Mouse (Mus musculus): ENCODE measurements around the gene Capn8. TPM values are rescaled to one million over a fixed set of nuclear protein-coding genes. Genes with fewer than 3 reads are reported as not detected.

The Capn8 gene
- polyA plus RNA-seq, 1 experiment from 2014 or later, result 0.08 TPM

DNA sequence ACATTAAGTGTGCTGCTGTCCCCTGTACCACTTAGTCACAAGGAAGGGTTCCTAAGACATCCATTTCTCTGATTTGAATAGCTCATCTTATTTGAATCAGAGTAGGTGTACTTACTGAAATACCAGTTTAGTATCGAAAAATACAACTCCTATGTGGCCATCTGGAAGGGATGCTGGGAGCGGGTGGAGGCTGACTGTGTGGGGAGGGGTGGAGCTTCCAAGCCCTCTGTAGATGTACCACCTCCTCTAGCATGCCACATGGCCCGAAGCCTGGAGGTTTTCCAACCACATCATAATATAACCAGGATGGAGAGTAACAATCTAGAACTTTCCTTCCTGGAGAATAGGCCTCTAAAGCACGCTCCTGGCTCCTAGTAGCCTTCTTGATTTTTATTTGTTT is 6.5 kb upstream of the Capn8 start:
- ATAC-seq (ENCODE audit: insufficient number of reproducible peaks, insufficient read depth, low FRiP score, low TSS enrichment), result no peak
- no peaks in the 10 kb centered on the region for H3K27me3 ChIP-seq
- 72% methylated on average over 4 of the region's 4 CpGs for WGBS
- no peak overlapping the region for H3K27ac ChIP-seq
- H3K9ac ChIP-seq, result no peak overlapping the region
- H3K9me3 ChIP-seq, result no peaks in the 10 kb centered on the region
- H3K4me2 ChIP-seq (replicated peaks), result no peak overlapping the region
- no peak overlapping the region for H3K4me3 ChIP-seq
- H3K4me1 ChIP-seq, result peaks cover 12% of the 10 kb centered on the region
- no peaks in the 10 kb centered on the region for H3K36me3 ChIP-seq

DNA sequence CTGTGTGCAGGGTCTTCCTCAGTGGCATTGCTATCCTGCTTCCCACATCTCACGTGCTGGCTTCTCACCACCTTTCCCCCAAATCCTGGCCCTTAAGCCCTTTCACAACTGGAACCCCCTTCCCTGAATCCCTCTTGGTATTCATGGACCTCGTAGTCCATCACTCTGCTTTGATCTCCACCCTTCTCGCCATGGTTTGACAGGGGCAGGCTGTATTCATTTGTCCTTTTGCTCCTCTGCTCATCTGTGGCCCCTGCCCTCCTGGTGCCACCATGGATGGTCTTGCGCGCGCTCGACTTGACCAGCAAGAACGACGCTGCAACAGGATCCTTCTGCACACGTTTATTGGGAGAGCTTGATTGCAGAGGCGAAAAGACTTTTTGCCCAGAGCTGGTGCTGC is 5.3 kb upstream of the Capn8 start:
- Histone ChIP-seq H3K4me2 (replicated peaks) (no peak overlapping the region), H3K9me3 (no peaks in the 10 kb centered on the region), H3K4me1 (peaks cover 13% of the 10 kb centered on the region), H3K27ac (no peak overlapping the region), H3K27me3 (no peaks in the 10 kb centered on the region), H3K4me3 (no peak overlapping the region), H3K36me3 (no peaks in the 10 kb centered on the region), H3K9ac (no peak overlapping the region)
- ATAC-seq (ENCODE audit: insufficient number of reproducible peaks, insufficient read depth, low FRiP score, low TSS enrichment), result no peak
- WGBS, result 86% methylated on average over 11 of the region's 11 CpGs

DNA sequence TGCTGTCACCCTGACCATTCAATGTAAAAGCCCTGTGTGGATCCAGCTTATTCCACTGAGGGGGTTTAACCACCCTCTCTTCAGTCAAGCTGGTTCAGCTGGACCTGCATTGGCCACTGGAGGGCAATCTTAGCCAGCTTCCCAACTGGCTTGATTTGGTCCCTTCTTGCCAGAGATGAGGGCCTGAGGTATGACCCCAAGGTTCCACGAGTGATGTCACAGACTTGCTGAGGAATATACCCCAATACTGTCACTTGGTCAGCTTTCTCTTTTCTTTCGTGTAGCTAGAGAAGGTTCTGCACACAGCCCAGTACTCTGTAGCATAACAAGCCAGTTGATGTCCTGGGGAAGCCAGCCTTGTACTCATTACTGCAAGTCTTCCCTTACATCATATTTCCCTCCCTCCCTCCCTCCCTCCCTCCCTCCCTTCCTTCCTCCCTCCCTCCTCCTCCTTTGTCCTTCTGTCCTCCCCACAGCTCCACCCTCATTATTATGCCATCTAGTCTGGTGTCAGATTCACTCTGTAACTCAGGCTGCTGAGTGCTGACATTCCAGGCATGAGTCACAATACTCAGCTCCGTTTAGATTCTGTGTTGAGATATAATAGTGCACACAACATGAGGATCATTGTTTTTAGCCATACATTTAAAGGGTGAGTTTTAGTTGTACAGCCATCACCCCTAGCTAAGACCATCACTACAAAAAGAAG is 4.3 kb upstream of the Capn8 start:
- Histone ChIP-seq H3K4me1 (peaks cover 13% of the 10 kb centered on the region), H3K9ac (no peak overlapping the region), H3K4me2 (replicated peaks) (no peak overlapping the region), H3K4me3 (no peak overlapping the region), H3K27ac (no peak overlapping the region), H3K9me3 (no peaks in the 10 kb centered on the region), H3K27me3 (no peaks in the 10 kb centered on the region), H3K36me3 (no peaks in the 10 kb centered on the region)
- 21% methylated on average over 3 of the region's 3 CpGs for WGBS
- ATAC-seq (ENCODE audit: insufficient number of reproducible peaks, insufficient read depth, low FRiP score, low TSS enrichment), result peak; percentile 31

DNA sequence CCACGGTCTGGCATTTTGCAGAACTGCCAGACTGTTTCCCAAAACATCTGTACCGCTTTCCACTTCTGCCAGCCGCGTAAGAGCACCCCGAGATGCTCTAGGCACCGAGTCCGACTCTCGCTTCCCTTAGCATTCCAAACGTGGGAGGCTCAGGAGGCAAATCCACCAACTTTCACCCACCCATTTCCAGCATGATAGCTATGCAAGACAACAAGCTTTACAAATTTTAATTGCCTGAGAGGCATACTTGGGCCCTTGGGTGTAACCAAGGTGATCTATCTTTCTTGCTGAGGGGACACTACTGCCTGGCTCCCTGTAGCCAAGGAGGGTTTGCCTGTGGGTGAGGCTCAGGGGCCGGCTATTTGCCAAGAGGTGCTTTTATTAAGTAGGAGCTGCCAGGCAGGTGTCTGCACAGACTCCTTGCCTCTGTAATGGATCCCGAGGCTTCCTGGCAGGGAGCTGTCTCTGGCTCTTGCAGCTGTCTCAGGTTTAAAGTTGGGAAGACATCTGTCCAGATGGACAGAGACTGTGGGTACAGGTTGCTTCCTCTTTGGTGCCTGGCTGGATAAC is 2.8 kb upstream of the Capn8 start:
- H3K27me3 ChIP-seq, result no peaks in the 10 kb centered on the region
- 78% methylated on average over 11 of the region's 11 CpGs for WGBS
- H3K9ac ChIP-seq, result no peak overlapping the region
- H3K36me3 ChIP-seq, result no peaks in the 10 kb centered on the region
- H3K4me3 ChIP-seq, result no peak overlapping the region
- H3K9me3 ChIP-seq, result no peaks in the 10 kb centered on the region
- peaks cover 13% of the 10 kb centered on the region for H3K4me1 ChIP-seq
- H3K4me2 ChIP-seq (replicated peaks), result no peak overlapping the region
- no peak for ATAC-seq (ENCODE audit: insufficient number of reproducible peaks, insufficient read depth, low FRiP score, low TSS enrichment)
- H3K27ac ChIP-seq, result no peak overlapping the region

DNA sequence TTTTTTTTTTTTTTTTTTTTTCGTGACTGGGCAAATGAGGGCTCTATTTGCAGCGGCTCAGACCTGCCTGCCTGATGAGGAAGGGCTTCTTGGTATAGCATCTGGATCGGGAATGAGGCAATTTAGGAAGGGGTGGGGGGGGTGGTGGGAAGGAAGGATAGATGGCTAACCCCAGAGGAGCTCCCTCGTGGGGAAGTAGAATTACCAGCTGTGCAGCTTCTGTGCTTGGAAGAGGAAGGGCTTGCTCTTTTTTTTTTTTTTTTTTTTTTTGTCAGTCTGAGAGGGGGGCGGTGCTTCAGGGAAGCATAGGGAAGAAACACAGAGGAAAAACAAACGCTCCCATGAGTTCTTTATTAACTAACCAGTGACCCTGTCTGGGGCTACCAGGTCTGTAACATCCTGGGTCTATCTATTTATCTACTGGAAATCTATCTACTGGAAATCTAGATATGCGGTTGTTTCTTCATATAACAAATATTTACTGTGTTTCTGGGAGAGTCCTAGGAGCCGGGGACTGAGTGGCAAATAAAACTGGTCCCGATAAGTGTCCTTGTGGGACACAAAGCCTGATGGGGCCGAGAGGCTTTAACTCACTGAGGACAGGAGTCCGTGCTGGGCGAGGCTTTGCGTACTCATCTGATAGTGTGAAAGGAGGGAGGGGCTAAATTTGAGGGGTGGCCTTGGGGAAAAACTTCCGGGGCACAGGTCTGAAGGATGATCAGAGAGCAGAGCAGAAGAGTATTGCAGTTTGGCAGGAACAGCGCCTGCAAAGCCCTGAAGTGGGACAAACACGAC is 2.0 kb upstream of the Capn8 start:
- WGBS, result 41% methylated on average over 16 of the region's 16 CpGs
- no peaks in the 10 kb centered on the region for H3K9me3 ChIP-seq
- no peaks in the 10 kb centered on the region for H3K36me3 ChIP-seq
- H3K27me3 ChIP-seq, result no peaks in the 10 kb centered on the region
- no peak overlapping the region for H3K27ac ChIP-seq
- no peak overlapping the region for H3K4me2 ChIP-seq (replicated peaks)
- no peak for ATAC-seq (ENCODE audit: insufficient number of reproducible peaks, insufficient read depth, low FRiP score, low TSS enrichment)
- peaks cover 13% of the 10 kb centered on the region for H3K4me1 ChIP-seq
- H3K9ac ChIP-seq, result no peak overlapping the region
- H3K4me3 ChIP-seq, result no peak overlapping the region

DNA sequence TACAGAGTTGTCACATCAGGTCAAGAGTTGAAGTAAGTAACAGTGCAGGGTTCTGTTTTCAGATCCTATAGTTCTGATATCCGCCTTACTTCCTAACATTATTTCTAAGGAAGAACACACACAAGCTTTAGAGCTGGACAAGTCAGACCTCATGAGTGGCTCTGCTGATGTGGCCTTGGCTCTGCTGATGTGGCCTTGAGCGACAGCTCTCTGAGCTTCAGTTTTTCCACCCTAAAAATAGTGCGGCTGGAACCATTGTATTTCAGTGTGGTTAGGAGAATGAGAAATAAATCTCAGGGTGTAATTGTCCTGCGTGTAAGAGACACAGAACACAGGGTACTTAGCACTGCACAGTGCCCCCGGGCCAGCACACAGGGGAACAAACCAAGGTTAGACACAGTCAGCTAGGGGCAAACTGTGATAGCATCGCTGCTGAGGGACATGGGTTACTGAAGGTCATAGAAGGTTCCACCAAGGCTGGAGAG is 586 bp downstream of the Capn8 start:
- Histone ChIP-seq H3K4me2 (replicated peaks) (no peak overlapping the region), H3K36me3 (no peaks in the 10 kb centered on the region), H3K27ac (no peak overlapping the region), H3K9ac (no peak overlapping the region), H3K27me3 (no peaks in the 10 kb centered on the region), H3K4me3 (no peak overlapping the region), H3K9me3 (no peaks in the 10 kb centered on the region), H3K4me1 (peaks cover 13% of the 10 kb centered on the region)
- WGBS, result 87% methylated on average over 6 of the region's 6 CpGs
- ATAC-seq (ENCODE audit: insufficient number of reproducible peaks, insufficient read depth, low FRiP score, low TSS enrichment), result no peak

DNA sequence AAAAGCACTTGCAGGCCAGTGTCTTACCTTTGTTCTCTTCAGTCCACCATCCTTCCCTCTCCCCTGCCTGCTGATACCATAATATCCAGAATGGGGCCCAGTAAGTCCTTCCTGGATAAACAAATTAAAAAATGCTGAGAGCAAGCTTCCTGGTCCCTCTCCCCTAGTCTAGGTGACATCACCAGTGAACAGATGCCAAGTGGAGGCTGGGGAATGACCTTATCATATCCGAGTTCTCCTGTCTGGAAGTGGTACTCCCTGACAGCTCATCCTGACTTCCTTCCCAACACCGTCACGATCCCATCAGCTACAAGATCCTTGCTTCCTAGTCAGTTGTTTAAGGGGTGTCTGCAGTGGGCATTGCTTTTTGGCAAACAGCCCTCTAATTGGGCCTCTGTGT is 6.3 kb downstream of the Capn8 start:
- H3K36me3 ChIP-seq, result no peaks in the 10 kb centered on the region
- no peaks in the 10 kb centered on the region for H3K27me3 ChIP-seq
- no peak for ATAC-seq (ENCODE audit: insufficient number of reproducible peaks, insufficient read depth, low FRiP score, low TSS enrichment)
- no peak overlapping the region for H3K4me3 ChIP-seq
- H3K4me1 ChIP-seq, result peaks cover 8% of the 10 kb centered on the region
- no peaks in the 10 kb centered on the region for H3K9me3 ChIP-seq
- H3K4me2 ChIP-seq (replicated peaks), result no peak overlapping the region
- H3K27ac ChIP-seq, result no peak overlapping the region
- 83% methylated on average over 3 of the region's 3 CpGs for WGBS
- no peak overlapping the region for H3K9ac ChIP-seq

DNA sequence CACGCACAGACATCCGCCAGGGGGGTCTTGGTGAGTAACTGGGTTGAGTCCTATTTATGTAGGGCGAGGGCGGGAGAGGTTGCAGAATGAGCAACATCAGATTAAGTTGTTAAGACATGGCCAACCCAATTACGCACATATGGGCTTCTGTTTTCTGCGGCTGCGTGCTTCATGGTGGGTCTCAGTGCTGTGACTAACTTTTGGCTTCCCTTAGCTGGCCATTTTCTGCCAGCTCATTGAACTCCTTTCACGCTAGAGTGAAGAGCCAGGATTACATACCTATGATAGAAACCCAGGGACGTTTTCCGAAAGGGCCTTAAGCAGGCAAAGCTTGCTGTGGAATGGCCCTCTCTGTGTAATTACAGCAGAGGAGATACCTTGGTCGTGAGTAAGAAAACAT is 7.2 kb downstream of the Capn8 start:
- no peak overlapping the region for H3K27ac ChIP-seq
- no peaks in the 10 kb centered on the region for H3K36me3 ChIP-seq
- peaks cover 8% of the 10 kb centered on the region for H3K4me1 ChIP-seq
- H3K4me3 ChIP-seq, result no peak overlapping the region
- H3K27me3 ChIP-seq, result no peaks in the 10 kb centered on the region
- ATAC-seq (ENCODE audit: insufficient number of reproducible peaks, insufficient read depth, low FRiP score, low TSS enrichment), result no peak
- no peak overlapping the region for H3K4me2 ChIP-seq (replicated peaks)
- H3K9me3 ChIP-seq, result no peaks in the 10 kb centered on the region
- WGBS, result 72% methylated on average over 11 of the region's 11 CpGs
- no peak overlapping the region for H3K9ac ChIP-seq

DNA sequence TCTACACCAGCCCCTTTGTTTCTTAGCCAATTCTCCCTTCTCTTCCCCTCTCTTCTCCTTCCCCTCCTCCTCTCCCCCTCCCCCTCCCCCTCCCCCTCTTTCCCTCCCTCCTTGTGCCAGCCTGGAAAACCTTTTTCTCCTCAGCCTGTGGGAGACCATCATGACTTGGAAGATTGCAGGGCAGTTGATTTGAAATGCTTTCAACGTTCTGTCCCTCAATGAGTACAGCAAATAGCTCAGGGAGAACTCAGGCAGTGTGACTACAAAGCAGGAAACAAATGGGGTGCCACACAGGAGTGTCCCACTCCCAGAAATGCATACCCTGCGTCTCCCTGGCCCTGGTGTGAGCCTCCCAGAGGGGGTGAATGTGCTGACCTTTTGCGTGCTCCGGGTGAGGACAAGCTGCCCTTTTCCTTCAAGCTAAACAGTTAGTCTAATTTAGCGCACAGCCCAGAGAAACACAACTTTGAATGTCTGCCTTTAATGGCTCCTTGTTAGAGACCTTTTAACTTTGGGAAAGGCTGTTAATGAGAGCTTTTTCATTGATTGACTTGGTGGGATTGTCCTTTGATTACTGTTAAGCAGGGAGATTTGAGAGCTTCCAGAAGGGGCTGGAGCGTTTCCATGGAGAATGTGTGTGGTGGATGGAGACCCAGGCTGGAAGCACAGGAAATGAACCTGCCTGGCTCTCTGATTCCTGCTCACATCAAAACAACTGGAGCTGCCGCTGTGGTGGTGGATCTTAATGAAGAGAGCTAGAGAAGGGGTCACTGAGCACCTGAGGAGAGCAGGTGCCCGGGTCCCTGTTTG is 9.3 kb downstream of the Capn8 start:
- H3K4me1 ChIP-seq, result peaks cover 8% of the 10 kb centered on the region
- H3K36me3 ChIP-seq, result no peaks in the 10 kb centered on the region
- H3K4me2 ChIP-seq (replicated peaks), result no peak overlapping the region
- H3K9me3 ChIP-seq, result no peaks in the 10 kb centered on the region
- H3K4me3 ChIP-seq, result no peak overlapping the region
- no peak overlapping the region for H3K27ac ChIP-seq
- 13% methylated on average over 8 of the region's 8 CpGs for WGBS
- no peak overlapping the region for H3K9ac ChIP-seq
- H3K27me3 ChIP-seq, result no peaks in the 10 kb centered on the region
- ATAC-seq (ENCODE audit: insufficient number of reproducible peaks, insufficient read depth, low FRiP score, low TSS enrichment), result no peak; the same call in 1 of the 2 replicates

DNA sequence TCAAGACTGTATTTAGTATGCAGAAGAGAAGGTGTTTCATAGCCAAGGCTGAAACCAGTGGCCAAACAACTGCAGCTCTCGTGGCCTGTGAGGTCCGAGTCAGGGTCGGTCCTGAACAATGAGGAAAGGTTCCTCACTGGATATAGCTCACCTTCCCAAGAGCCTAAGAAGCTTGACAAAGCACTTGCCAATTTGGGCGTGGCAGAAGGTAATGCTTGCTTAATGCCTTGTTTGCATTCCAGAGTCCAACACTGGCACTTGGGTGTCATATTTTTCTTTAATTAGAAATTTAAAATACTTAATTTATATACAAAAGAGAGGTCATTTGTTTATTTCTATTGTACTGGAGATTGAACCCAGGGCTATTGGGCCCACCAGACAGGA is 9.9 kb downstream of the Capn8 start:
- H3K4me3 ChIP-seq, result no peak overlapping the region
- no peak overlapping the region for H3K9ac ChIP-seq
- H3K36me3 ChIP-seq, result no peaks in the 10 kb centered on the region
- H3K4me2 ChIP-seq (replicated peaks), result no peak overlapping the region
- 48% methylated on average over 4 of the region's 4 CpGs for WGBS
- H3K27me3 ChIP-seq, result no peaks in the 10 kb centered on the region
- H3K4me1 ChIP-seq, result peaks cover 8% of the 10 kb centered on the region
- ATAC-seq (ENCODE audit: insufficient number of reproducible peaks, insufficient read depth, low FRiP score, low TSS enrichment), result no peak
- no peak overlapping the region for H3K27ac ChIP-seq
- no peaks in the 10 kb centered on the region for H3K9me3 ChIP-seq

DNA sequence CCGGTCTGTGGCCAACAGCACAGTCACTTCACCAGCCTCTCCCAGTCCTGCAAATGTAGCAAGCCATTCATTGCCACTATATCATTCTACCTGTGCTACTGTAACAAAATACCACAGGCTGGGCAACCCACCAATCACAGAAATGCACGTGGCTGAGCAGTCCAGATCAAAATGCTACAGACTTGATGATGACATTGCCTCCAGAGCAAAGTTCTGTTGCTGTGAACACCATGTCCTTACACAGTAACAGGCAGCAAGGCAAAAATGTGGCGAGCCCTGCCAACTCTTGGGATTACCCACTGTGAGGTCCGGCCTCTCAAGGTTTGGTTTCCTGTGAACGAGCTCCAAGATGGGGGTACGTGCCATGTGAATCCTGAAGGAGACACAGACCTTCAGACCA is 19.4 kb downstream of the Capn8 start:
- no peak overlapping the region for H3K27ac ChIP-seq
- no peak overlapping the region for H3K4me2 ChIP-seq (replicated peaks)
- H3K4me3 ChIP-seq, result no peak overlapping the region
- no peaks in the 10 kb centered on the region for H3K9me3 ChIP-seq
- no peaks in the 10 kb centered on the region for H3K36me3 ChIP-seq
- no peak for ATAC-seq (ENCODE audit: insufficient number of reproducible peaks, insufficient read depth, low FRiP score, low TSS enrichment)
- no peaks in the 10 kb centered on the region for H3K4me1 ChIP-seq
- no peak overlapping the region for H3K9ac ChIP-seq
- 85% methylated on average over 6 of the region's 6 CpGs for whole genome bisulfite sequencing
- no peaks in the 10 kb centered on the region for H3K27me3 ChIP-seq
